Mouse (Mus musculus): ENCODE data around the gene Il22ra1. TPM values are rescaled to one million over a fixed set of nuclear protein-coding genes. Genes with fewer than 3 reads are reported as not detected.

The Il22ra1 gene
- total RNA-seq, 2 experiments from 2014 or later, result 0.42 to 0.70 TPM

GRCm38 (mm10) chr4:135726416-135726815 is 1.6 kb upstream of the Il22ra1 start:
- no peak for DNase-seq (ENCODE audit: low spot score in 2 of 2)
- intact Hi-C loops (cut with DNase I), result no loop called here

DNA sequence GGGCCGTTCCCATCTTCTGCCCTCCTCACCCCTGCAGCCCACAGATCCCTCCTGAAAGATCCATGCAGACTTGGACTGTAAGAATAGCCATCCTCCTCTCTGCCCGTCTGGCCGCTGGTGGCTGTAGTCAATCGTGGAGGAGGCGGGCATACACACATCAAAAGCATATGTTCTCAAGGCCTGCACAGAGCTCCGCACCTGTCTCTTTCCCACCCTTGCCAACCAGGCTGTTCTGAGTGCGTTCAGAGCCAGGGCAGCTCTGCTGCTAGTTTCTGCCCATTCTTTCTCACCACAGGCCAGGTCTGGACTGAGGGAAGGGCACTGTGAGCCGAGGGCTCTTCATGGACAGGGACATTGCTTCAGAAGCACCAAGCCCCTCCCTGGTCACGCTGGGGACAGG is 2.2 kb downstream of the Il22ra1 start:
- peak; percentile 16 to 31 for DNase-seq (ENCODE audit: low spot score in 2 of 2)
- intact Hi-C loops (cut with DNase I), result no loop called here

- intact Hi-C loops (cut with DNase I), result no loop called here
- no peak for DNase-seq (ENCODE audit: low spot score in 2 of 2)
These were observed 3.0 kb downstream of the Il22ra1 start for GRCm38 (mm10) chr4:135730951-135731350.

- DNase-seq (ENCODE audit: low spot score in 2 of 2), result peak; percentile 57 to 60
- intact Hi-C loops (cut with DNase I), result no loop called here
These were observed 5.9 kb downstream of the Il22ra1 start for GRCm38 (mm10) chr4:135733901-135734300.

DNA sequence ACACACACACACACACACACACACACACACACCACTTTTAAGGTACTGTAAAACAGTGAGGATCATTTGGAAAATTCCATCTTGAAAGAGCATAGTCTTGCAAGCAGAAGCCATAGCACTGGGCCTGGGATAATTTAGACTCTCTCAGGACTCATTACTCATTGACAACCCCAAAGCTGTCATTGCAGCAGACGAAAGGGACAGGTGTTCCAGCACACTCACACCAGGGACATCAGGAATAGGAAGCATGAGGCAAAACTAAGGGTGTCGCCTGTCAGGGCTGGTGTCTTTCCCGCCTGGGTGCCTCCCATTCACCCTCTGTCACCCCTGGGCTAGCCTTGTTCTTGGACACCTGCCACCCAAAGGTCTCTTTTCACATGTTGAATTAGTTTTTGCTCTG is 8.9 kb downstream of the Il22ra1 start:
- no peak for DNase-seq (ENCODE audit: low spot score in 2 of 2)
- intact Hi-C loops (cut with DNase I), result no loop called here

- DNase-seq (ENCODE audit: low spot score in 2 of 2), result no peak
- intact Hi-C loops (cut with DNase I), result no loop called here
These were observed 10.3 kb downstream of the Il22ra1 start for GRCm38 (mm10) chr4:135738237-135738636.

DNA sequence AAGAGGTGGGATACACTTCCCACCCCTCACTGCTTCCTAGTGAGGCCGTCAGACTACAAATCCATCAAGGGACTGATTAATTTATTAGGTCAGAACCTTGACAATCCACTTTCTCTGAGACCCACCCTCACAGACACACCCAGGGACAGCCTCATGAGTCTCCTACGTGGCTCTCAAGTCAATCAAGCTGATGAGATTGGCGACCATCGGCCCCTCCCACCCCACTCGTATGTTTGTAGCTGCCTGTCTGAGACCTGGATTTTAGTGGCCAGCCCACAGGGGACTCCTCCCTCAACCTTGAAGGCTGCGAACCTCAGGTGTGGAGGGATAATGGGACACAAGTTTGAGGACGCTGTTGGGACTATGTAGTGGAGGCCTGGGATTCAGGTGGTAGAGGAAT is 11.2 kb downstream of the Il22ra1 start:
- DNase-seq (ENCODE audit: low spot score in 2 of 2), result no peak
- intact Hi-C loops (cut with DNase I), result no loop called here

- intact Hi-C loops (cut with DNase I), result no loop called here
- DNase-seq (ENCODE audit: low spot score in 2 of 2), result no peak
These were observed 11.7 kb downstream of the Il22ra1 start for GRCm38 (mm10) chr4:135739672-135740071.

DNA sequence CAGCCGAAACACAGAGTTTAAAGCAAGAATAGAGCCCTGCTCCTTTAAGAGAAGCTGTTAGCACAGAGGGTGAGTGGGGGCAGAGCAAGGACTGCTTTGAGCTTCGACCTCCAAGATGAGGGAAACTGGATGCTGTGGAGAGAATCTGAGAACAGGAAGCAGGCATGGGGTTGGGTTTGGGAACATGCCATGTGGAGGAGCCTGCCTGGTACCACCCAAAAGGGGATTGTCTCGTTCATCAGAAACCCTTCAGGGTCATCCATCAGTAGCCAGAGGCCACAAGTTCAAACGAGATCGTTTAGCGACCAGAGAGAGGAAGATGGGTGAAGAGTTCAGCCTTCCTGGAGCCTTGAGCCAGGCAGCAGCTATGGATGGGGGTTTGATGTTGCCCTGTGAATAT is 15.5 kb downstream of the Il22ra1 start:
- intact Hi-C loops (cut with DNase I), result no loop called here
- DNase-seq (ENCODE audit: low spot score in 2 of 2), result no peak

DNA sequence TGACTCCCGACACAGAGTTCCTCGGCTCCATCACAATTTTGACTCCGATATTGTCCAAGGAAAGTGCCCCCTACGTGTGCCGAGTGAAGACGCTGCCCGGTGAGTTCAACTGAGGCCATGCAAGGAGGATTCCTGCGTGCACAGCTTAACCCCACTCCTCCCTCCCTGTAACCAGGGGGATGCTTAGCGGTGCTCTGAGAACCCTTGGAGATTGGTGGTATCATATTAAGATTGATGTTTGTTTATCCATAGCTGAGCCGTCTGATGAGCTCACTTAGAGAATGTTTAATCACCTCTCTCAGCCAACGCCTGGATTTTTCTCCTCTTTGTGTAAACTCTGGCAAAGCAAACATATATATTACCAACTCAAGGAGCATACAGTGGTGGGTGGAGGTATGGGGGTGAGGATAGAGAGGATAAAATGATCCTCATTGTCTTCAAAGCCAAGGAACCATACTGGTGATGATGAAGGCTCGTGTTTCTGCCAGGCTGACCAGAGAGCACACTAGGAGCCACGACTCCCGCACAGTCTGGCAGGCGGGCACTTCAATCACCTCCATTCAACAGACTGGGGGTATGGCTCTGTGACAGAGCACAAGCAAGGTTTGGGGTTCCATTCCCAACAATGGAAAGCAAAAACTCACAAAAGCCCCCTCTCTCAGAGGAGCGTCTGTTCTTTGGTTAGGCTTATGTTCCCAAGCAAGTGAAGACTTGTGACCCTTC is 16.9 kb downstream of the Il22ra1 start:
- intact Hi-C loops (cut with DNase I), result no loop called here
- DNase-seq (ENCODE audit: low spot score in 2 of 2), result no peak

DNA sequence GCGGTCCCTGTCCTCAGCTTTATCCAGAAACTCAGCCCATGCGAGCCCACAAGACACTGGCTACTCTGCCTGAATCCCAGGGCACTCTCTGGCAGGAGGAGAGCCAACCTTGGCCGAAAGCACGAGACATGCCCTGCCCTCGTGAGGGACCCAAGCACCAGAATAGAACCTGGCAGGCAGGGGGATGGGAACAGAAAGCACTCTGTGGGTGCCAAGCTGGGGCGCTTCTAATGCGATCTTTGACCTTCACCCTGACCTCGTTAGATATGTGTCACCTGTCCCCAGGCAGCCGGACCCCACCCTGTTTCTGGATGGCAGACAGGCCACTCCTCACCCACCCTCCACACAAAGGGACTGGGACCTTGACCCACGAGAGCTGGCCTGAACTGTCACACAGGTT is 17.6 kb downstream of the Il22ra1 start:
- intact Hi-C loops (cut with DNase I), result no loop called here
- no peak for DNase-seq (ENCODE audit: low spot score in 2 of 2)

DNA sequence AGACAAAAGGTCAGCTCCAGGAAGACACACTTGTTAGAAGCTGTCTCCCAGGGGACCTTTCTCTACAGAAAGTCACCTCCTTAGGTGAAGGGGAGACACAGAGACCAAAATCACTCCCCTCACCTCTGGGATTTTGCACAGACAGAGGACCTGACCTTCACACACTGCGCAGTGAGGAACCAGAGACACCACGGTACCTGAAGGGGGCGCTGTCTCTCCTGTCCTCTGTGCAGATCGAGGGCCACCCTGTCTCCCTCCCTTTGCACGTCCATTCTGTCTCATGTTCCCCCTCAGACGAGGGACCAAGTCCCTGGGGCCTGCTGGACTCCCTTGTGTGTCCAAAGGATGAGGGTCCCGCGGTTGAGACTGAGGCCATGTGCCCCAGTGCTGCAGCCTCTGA is 22.9 kb downstream of the Il22ra1 start:
- intact Hi-C loops (cut with DNase I), result no loop called here

GRCm38 (mm10) chr4:135752106-135752778 is 24.3 kb downstream of the Il22ra1 start:
- intact Hi-C loops (cut with DNase I), result no loop called here
- DNase-seq (ENCODE audit: low spot score in 2 of 2), result no peak

More for the DNA sequence above, 22.9 kb downstream of the Il22ra1 start:
- DNase-seq (ENCODE audit: low spot score in 2 of 2), result no peak

- intact Hi-C loops (cut with DNase I), result no loop called here
- DNase-seq (ENCODE audit: low spot score in 2 of 2), result no peak
These were observed 24.8 kb downstream of the Il22ra1 start for GRCm38 (mm10) chr4:135752779-135753164.

DNA sequence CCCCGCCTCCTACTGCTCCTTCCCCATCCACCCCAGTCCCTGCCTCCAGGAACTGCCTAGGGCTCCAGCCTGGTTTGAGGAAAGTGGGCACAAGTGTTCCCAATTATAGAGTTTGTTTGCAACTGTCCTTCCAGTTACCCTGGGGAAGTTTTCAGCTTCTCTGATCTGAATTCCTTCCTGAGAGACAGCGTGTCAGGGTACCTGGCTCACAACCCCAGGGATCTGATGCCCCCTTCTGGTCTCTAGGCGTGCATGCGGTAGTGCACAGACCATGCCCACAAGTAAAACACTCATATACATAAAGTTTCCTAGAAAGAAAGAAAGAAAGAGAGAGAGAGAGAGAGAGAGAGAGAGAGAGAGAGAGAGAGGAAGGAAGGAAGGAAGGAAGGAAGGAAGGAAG is 30.4 kb downstream of the Il22ra1 start:
- intact Hi-C loops (cut with DNase I), result no loop called here
- no peak for DNase-seq (ENCODE audit: low spot score in 2 of 2)

- intact Hi-C loops (cut with DNase I), result no loop called here
- DNase-seq (ENCODE audit: low spot score in 2 of 2), result no peak
These were observed 30.9 kb downstream of the Il22ra1 start for GRCm38 (mm10) chr4:135758825-135759224.

- no peak for DNase-seq (ENCODE audit: low spot score in 2 of 2)
- intact Hi-C loops (cut with DNase I), result no loop called here
These were observed 31.5 kb downstream of the Il22ra1 start, which contains the start of gene Myom3 for GRCm38 (mm10) chr4:135759356-135759976. Gene Myom3, plus strand, starts transcription at chr4:135759715.

DNA sequence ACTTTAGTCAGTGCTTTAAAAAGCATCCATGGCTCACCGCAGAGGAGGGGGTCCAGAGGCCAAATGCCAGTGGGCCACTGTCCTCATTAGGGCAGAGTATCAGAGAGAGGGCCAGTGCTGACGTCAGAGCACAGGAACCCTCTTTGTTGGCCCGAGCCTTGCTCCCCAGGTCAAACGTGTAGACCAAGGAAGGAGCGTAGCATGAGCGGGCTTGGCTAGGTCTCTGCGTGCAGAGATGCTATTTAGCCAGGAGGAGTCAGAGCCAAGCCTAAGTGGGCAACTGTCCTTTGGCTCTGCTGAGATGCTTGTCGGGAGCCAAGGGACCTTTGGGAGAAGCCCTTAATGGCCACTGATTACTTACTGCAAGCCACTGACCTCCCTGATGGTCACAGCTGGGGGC is 33.1 kb downstream of the Il22ra1 start:
- intact Hi-C loops (cut with DNase I), result no loop called here
- no peak for DNase-seq (ENCODE audit: low spot score in 2 of 2)

- DNase-seq (ENCODE audit: low spot score in 2 of 2), result no peak
- intact Hi-C loops (cut with DNase I), result no loop called here
These were observed 33.6 kb downstream of the Il22ra1 start for GRCm38 (mm10) chr4:135761569-135761968.

- intact Hi-C loops (cut with DNase I), result no loop called here
- peak; percentile 25 to 56 for DNase-seq (ENCODE audit: low spot score in 2 of 2)
These were observed 34.4 kb downstream of the Il22ra1 start for GRCm38 (mm10) chr4:135762251-135762906.
